Comparison of ENCODE assay signal across 22 mouse cellular contexts in the genomic region with DNA sequence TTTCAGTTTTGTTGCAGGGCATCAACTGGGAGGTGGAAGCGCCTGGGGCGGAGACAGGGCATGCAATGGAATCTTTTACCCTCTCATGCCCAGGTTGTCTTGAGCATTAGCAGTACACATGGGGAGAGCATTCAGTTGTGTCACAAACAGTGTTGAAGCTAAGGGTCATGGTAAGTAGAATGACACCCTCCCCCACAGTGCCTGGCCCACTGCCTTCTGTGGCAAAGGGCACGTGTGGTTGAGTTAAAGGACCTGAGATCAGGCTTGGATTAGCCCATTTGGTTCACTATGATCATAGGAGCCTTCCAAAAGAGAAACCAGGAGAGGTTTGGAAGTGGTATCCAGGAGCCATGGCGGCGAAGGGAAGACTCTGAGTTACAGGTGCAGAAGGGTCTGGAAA.
"Had no signal": no experiment of that assay in that cellular context is flagged by ENCODE, and none has a peak within 500 bp of the region (broad histone marks: within the 10 kb centered on the region; RNA-seq: fewer than 3 reads in every experiment).

No protein-coding gene starts in this region.

- H3K9me3 ChIP-seq: heart, embryonic 10.5 days; heart, embryonic 13.5 days; heart, embryonic 15.5 days; hindbrain, embryonic 13.5 days; hindbrain, embryonic 15.5 days; limb, embryonic 10.5 days; limb, embryonic 12.5 days; liver, embryonic 12.5 days had no signal

- H3K4me1 ChIP-seq: heart, embryonic 13.5 days; heart, embryonic 15.5 days; liver, embryonic 12.5 days had no signal

- H3K4me2 ChIP-seq: heart, embryonic 13.5 days; heart, embryonic 15.5 days; hindbrain, embryonic 13.5 days; hindbrain, embryonic 15.5 days; limb, embryonic 12.5 days; liver, embryonic 12.5 days had no signal

- H3K27ac ChIP-seq: heart, embryonic 10.5 days; heart, embryonic 13.5 days; heart, embryonic 15.5 days; hindbrain, embryonic 13.5 days; hindbrain, embryonic 15.5 days; hindbrain, postnatal 0 days; left cerebral cortex, adult 2 months; limb, embryonic 10.5 days; limb, embryonic 12.5 days; liver, embryonic 12.5 days; liver, embryonic 14.5 days had no signal

- ATAC-seq: hindbrain, postnatal 0 days; intestine, embryonic 16.5 days; liver, embryonic 12.5 days had no signal

- H3K4me3 ChIP-seq: heart, embryonic 10.5 days; heart, embryonic 13.5 days; heart, embryonic 15.5 days; hindbrain, embryonic 13.5 days; hindbrain, embryonic 15.5 days; left cerebral cortex, adult 2 months; limb, embryonic 10.5 days; limb, embryonic 12.5 days; liver, embryonic 12.5 days had no signal

- DNase-seq: gastrocnemius, postnatal 14 days; gastrocnemius, postnatal 36 days; heart, adult 18-20 months; heart, postnatal 14 days; heart, postnatal 36 days; kidney, adult 11 months; kidney, adult 2 months; kidney, postnatal 14 days; layer of hippocampus, adult 9-11 months; layer of hippocampus, postnatal 36 days had no signal

- H3K27me3 ChIP-seq: heart, embryonic 13.5 days; heart, embryonic 15.5 days; limb, embryonic 12.5 days; liver, embryonic 12.5 days had no signal

- H3K9ac ChIP-seq: heart, embryonic 13.5 days; heart, embryonic 15.5 days; hindbrain, embryonic 13.5 days; hindbrain, embryonic 15.5 days; limb, embryonic 12.5 days; liver, embryonic 12.5 days; liver, embryonic 14.5 days had no signal
